Mouse (Mus musculus) Patski (cell line): ENCODE data around the gene Rfc4. TPM values are rescaled to one million over a fixed set of nuclear protein-coding genes. Genes with fewer than 3 reads are reported as not detected.

ENCODE experiments used
- ATAC-seq: fragments of 100-300 bp; one replicate; pipeline ENCODE4 v1.8.0; 2021
- CTCF ChIA-PET: fragments of 350-600 bp; sonication (Branson Sonifier 250); formaldehyde crosslinking; loops from one replicate; lab custom pipeline; 2022; ENCODE audit warnings: inconsistent platforms; lab: Charles Lee
- POLR2A ChIA-PET: fragments of 350-600 bp; sonication (Branson Sonifier 250); formaldehyde crosslinking; loops from one replicate; lab custom pipeline; 2022; ENCODE audit warnings: antibody characterized with exemption, inconsistent platforms; lab: Charles Lee
- DNase-seq: peaks from one replicate; pipeline ENCODE4 v3.0.0-alpha.2; 2011; ENCODE audit warnings: low read depth, low spot score
- H3K27me3 ChIP-seq: fragments of 371-371 bp; one replicate; pipeline ENCODE4 v1.5.1; 2021
- CTCF ChIP-seq: fragments of 100-300 bp; IDR thresholded peaks from one replicate; pipeline ENCODE4 v1.5.1; 2021
- in situ Hi-C: fragments of 300-500 bp; cut with MboI; formaldehyde crosslinking; loops from 3 replicates; pipeline ENCODE4 v1.11.1; 2018; ENCODE audit warnings: low pct_unique_long_range_greater_than_20kb, mixed read lengths
- polyA plus RNA-seq: library from polyadenylated mRNA; unstranded; gene quantifications from one replicate; pipeline ENCODE4 v1.2.3, GENCODE M21; 2021

Rfc4 gene
- polyA plus RNA-seq, 1 experiment from 2014 or later: 25.8 TPM

DNA sequence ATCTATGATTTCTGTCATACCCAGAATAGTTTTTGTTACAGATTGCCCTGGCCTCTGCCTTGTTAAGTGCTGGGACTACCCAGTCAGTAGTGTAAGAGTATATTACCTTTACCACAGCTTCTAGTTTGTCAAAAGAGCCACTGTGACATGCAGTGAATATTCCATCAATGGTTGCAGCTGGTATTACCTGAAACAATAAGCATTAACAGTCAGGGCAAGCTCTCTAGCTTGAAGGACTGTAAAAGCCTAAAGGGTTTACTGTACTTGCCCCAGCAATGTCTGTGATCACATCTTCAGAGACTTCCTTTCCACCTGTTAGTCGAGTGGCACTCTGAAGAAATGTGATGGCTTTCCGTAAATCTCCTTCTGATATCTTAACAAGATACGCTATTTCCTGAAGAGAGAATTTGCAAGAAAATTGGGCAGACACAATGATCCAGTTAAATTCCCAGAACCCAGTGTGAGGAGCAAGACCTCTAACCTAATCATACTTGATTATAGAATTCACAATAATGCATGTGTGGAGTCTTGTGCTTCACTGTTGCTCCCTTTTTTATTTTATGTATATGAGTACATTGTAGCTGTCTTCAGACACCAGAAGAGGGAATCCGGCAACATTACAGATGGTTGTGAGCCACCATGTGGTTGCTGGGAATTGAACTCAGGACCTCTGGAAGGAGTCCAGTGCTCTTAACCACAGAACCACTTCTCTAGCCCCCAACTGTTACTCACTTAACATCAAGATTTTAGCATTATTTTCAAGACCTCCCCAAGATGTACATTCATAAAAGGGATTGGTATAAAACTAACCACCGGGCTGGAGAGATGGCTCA lies 13.0 kb downstream of the Rfc4 start:
- ATAC-seq (peak; percentile 39), DNase-seq (no peak)
- CTCF ChIA-PET: no interaction called here
- H3K27me3 ChIP-seq: no peaks in the 10 kb centered on the region
- in situ Hi-C loops: no loop called here
- POLR2A ChIA-PET: no interaction called here
- TF ChIP-seq CTCF: no peak

DNA sequence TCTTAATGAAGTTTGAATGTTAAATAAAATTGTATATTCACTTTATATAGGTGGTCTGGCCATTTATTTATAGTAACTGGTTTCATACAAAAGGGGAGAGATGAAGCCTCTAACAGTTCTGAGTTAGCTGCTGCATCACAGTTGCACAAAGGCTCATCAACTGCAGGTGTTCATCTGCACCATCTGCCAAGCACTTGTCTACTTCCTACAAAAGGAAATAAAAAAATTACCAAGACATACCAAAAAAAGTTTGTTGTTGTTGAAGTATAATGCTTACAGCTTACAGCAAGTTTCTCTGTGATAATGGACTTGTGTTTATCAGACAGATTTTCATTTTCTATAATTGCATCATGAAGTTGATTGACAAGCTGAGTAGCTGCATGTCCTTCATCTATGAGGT lies 13.6 kb downstream of the Rfc4 start:
- ChIA-PET POLR2A (no interaction called here), CTCF (no interaction called here)
- ATAC-seq (no peak), DNase-seq (no peak)
- no peak for TF ChIP-seq CTCF
- in situ Hi-C loops: no loop called here
- H3K27me3 ChIP-seq: no peaks in the 10 kb centered on the region

DNA sequence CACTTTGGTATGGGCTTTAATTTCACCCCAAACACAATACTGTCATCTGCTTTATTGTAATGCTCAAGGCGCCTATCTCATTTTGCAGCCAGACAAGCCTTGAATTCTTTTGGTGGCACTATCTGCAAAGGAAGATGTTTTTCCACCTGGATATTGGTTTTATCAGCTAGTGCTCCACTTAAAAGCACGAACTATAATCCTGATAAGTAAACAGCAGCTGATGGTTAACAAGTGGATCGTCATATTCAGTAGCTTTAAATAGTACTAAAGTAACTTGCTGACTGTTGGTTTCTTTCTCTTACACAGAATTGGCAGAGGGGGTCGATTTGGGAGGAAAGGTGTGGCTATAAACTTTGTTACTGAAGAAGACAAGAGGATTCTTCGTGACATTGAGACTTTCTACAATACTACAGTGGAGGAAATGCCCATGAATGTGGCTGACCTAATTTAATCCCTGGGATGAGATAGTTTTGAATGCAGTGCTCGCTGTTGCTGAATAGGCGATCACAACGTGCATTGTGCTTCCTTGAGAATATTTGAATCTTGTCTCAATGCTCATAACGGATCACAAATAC lies 14.6 kb downstream of the Rfc4 start:
- ChIA-PET POLR2A (no interaction called here), CTCF (no interaction called here)
- ATAC-seq (no peak), DNase-seq (no peak)
- TF ChIP-seq CTCF: no peak
- in situ Hi-C loops: no loop called here
- no peaks in the 10 kb centered on the region for H3K27me3 ChIP-seq

DNA sequence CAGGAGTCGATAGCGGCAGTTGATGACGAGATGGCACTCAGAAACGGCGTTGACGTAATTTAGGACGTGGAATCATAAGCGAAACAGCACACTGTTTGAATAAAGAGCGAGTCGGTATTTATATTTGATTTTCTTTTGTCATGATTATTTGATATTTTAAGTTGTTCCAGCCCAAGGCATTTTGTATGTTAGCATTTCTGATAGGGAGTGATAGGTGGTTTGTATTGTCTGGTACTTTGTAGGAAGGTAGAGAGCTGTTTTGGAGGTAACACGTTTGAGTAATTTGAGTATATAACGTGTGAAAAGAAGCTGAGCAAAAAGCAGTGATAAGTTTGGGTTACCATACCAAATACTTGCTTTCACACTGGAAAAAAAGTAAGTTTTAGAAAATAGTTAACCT lies 15.2 kb downstream of the Rfc4 start:
- ATAC-seq (no peak), DNase-seq (no peak)
- in situ Hi-C loops: no loop called here
- CTCF ChIA-PET: no interaction called here
- POLR2A ChIA-PET: no interaction called here
- TF ChIP-seq CTCF: no peak
- H3K27me3 ChIP-seq: no peaks in the 10 kb centered on the region

DNA sequence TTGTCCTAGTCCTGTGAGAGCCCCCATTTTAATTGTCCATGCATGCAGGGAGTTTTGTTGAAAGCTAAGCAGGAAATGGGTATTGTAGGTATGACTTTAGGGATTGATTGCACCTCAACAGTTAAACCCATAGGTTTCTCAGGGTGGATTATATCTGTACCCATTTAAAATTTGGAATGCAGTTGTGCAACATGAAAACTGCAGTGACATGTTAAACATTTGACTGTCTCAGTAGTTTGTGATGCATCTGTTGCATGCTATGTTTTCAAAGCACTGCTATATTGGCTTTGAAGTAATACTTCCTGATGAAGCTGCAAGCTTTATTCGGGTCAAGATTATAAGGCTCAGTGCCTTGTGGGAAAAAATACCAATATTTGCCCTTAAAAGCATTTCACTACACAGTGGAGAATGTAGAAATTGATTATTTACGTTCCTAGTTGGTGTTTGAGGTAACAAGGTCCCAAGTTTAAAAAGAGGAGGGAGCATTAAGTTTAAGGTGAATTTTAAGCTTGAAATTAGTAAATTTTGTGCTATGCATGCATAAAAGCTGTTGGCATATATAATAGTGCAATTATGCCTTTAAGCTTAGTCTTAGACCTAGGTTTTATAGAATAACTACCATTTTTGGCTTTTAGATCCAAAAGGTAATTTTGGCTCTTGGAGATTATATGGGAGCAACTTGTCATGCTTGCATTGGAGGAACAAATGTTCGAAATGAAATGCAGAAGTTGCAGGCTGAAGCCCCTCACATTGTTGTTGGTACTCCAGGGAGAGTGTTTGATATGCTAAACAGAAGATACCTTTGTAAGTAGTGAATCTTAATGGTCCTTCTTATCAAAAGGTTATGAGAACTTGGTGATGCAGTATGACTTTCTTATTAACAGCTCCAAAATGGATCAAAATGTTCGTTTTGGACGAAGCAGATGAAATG lies 17.9 kb downstream of the Rfc4 start:
- DNase-seq (no peak), ATAC-seq (no peak)
- no peak for TF ChIP-seq CTCF
- CTCF ChIA-PET: interaction anchor here (1.0 kb wide), 1 partner anchor 22 kb away, joined by 3 read pairs; no protein-coding TSS in a partner anchor
- no peaks in the 10 kb centered on the region for H3K27me3 ChIP-seq
- in situ Hi-C loops: no loop called here
- POLR2A ChIA-PET: interaction anchor here (0.6 to 3.9 kb wide), 3 partner anchors 18 to 47 kb away, joined by 3 to 21 read pairs (median 3); partner anchors contain the start of gene Rfc4

DNA sequence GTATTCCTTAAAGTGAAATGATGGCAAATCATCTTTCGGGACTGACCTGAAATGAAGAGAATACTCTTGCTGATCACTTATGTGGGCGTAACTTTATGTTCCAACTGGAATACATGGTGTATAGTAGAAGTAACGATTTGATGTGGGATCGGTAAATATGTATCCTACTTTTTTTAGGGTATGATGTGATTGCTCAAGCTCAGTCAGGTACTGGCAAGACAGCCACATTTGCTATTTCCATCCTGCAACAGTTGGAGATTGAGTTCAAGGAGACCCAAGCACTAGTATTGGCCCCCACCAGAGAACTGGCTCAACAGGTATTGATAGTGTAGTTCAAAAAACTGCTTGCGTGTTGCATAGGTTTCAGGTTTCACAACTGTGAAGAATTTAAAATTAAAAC lies 18.6 kb downstream of the Rfc4 start:
- in situ Hi-C loops: no loop called here
- TF ChIP-seq CTCF: no peak
- POLR2A ChIA-PET: interaction anchor here (1.2 to 3.9 kb wide), 2 partner anchors 18 to 163 kb away, joined by 3 to 21 read pairs; partner anchors contain the start of gene Rfc4

DNA sequence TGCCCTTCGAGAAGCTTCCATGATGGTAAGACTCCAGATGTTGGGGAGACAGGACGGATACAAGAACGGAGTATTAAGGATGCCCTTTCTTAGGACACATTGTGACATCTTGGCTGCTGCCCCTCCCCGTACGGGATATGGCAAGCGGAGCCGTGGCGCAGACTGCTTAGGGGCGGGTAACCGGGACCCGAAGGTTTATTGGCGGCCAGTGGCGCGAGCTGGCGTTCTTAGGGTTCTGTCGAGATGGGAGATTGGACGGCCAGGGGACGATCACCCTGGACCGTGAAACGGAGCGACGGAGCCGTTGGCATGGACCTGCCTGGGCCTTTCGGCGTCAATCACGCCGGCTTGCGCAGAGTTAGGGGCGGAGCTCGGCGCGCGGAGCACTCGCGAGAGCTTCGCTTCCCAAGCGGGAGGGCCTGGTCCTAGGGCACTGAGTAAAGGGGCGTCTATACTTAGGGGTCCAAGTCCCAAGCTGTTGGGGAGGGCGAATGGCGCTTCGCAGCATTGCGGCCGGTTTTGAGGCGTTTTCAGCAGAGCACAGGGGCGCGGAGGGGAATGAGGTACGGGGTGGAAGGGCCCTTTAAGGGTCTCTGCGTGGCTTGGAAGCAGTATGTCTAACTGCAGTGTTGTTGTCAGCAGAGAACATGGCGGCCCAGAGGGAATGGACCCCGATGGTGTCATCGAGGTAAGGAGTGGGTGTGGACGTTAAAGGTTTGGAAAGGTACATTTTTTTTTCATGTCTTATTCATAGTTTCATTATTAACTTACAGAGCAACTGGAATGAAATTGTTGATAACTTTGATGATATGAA lies 19.4 kb downstream of the Rfc4 start:
- no peaks in the 10 kb centered on the region for H3K27me3 ChIP-seq
- ChIA-PET POLR2A (interaction anchor here (1.2 to 3.9 kb wide), 3 partner anchors 8 to 164 kb away, joined by 3 to 21 read pairs (median 6); partner anchors contain the start of gene Rfc4), CTCF (no interaction called here)
- in situ Hi-C loops: no loop called here
- DNase-seq: peak; percentile 33
- TF ChIP-seq CTCF: no peak
- ATAC-seq: peak; percentile 84

More for the DNA sequence above, 18.6 kb downstream of the Rfc4 start:
- H3K27me3 ChIP-seq: no peaks in the 10 kb centered on the region
- DNase-seq (no peak), ATAC-seq (no peak)
- CTCF ChIA-PET: interaction anchor here (1.0 kb wide), 1 partner anchor 23 kb away, joined by 3 read pairs; no protein-coding TSS in a partner anchor

DNA sequence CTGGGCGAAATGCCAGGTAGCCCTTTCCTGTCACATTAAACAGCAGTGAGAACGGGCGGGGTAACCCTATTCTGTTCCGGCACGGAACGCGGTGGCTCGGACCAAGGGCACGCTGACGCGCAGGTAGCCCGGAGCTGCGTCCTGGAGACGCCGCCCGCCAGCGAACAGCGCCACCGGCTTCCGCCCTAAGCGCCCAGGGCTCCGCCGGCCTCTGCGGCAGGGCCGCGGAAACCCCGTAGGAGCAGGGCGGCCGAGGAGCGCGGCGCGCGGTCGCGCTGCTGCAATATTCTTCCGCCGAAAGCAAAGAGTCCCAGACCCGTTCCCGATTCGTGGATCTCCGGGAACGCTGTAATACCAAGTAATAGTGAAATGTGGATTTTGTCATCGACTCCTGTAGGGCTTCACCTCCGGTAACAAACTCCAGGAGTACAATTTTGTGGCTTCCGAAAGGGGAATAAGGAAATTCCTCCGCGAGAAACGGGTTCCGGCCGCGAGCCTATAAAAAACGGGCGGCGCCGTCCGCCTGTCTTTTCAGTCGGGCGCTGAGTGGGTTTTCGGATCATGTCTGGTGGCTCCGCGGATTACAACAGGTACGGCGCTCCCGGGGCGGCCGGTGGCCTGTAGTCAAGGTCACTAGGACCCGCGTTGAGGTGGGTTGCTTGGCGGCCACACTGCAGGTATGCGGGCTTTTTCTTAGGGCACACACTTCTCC lies 20.1 kb downstream of the Rfc4 start, which contains the start of gene Eif4a2:
Gene Eif4a2, plus strand, starts transcription at position 214 of the 712 bp plus-strand sequence.
- DNase-seq (peak; percentile 81), ATAC-seq (peak; percentile 85)
- ChIA-PET CTCF (no interaction called here), POLR2A (interaction anchor here (0.7 to 3.9 kb wide), 5 partner anchors 9 to 517 kb away, joined by 3 to 21 read pairs (median 4); partner anchors contain the start of gene Rfc4)
- no peaks in the 10 kb centered on the region for H3K27me3 ChIP-seq
- in situ Hi-C loops: no loop called here
- TF ChIP-seq CTCF: no peak

DNA sequence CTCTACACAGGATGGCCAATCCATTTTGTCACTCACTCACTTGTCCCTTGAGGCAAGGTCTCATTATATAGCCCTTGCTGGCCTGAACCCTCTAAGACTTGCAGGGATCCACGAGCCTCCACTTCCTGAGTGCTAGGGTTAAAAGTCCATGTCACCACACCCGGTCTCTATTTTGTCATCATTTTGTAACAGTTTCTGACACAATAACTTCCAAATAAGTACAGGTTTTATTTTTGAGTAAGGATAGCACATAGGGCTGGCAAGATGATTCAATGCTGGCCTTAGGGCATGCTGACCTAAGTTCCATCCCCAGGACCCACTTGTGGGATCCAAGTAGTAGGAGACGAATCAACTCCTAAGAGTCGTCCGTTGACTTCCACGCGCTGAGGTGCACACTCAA lies 21.4 kb downstream of the Rfc4 start:
- no peaks in the 10 kb centered on the region for H3K27me3 ChIP-seq
- POLR2A ChIA-PET: interaction anchor here (1.0 kb wide), 1 partner anchor 10 kb away, joined by 4 read pairs; no protein-coding TSS in a partner anchor
- DNase-seq (no peak), ATAC-seq (no peak)
- in situ Hi-C loops: no loop called here
- CTCF ChIA-PET: no interaction called here
- no peak for TF ChIP-seq CTCF
